Mouse (Mus musculus): ENCODE data around the gene Fra10ac1. TPM values are rescaled to one million over a fixed set of nuclear protein-coding genes. Genes with fewer than 3 reads are reported as not detected.

Gene Fra10ac1
- polyA plus RNA-seq, 1 experiment from 2014 or later = 38.9 TPM

DNA sequence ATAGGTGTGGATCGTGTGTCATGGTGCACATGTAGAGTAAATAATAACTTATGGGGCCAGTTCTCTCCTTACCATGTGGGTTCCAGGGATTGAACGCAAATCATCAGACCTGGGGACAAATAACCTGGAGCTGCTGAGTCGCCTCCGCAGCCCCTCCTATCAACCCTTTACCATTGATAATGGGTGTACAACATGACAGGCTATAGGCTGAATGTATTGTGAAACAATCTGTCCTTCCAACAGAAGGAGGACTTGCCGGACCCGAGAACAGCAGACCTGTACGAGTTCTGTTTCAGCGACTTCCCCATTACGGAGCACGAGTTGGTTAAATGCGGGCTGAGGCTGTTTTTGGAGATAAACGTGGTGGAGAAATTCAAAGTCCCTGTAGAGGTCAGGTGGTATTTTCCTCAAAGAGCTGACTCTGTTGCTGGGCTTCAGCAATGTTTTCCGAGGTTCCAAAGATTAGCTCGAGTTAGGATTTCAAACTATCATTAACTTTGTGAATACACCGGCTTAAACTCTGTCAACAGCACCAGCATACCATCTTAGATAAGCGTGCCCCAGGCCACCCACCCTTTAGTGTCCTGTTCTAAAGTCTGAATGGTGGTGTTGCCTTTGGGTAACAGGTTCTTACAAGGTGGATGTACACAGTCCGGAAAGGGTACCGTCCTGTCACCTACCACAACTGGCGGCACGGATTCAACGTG lies 62.2 kb downstream of the Fra10ac1 start:
- Histone ChIP-seq H3K4me3 (ENCODE audit: low read depth, low read length) (no peak overlapping the region), H3K4me2 (ENCODE audit: low read length) (no peak overlapping the region), H3K27ac (ENCODE audit: low read depth, low read length) (no peak overlapping the region), H3K27me3 (replicated peaks; ENCODE audit: control insufficient read depth, insufficient read depth, low read length) (no peaks in the 10 kb centered on the region), H3K36me3 (ENCODE audit: control insufficient read depth, insufficient read depth, low read length) (no peaks in the 10 kb centered on the region), H3K9me3 (replicated peaks; ENCODE audit: control insufficient read depth, low read length) (no peaks in the 10 kb centered on the region), H3K4me1 (ENCODE audit: control insufficient read depth, insufficient read depth, low read length) (no peaks in the 10 kb centered on the region), H3K9ac (ENCODE audit: low read length) (no peak overlapping the region)
- no peak for DNase-seq (ENCODE audit: low spot score)
- WGBS = 92% methylated on average over 21 of the region's 21 CpGs
- ATAC-seq = no peak

DNA sequence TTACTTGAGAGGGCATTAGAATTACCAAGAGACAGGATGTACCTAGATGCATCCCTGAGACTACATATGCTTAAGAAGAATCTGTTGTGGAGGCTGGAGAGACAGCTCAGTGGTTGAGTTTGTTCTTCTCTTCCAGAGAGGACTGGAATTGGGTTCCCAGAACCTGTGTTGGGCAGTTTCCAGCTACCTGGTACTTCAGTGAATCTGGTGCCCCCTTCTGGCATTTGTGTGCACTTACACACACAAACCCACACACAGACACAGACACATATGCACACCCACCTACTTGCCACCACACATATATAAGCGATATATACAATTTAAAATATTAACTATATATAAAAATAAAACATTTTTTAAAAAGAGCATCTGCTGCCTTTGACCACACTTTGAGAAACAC lies 67.7 kb downstream of the Fra10ac1 start:
- ATAC-seq (no peak), DNase-seq (ENCODE audit: low spot score) (no peak)
- Histone ChIP-seq H3K4me1 (ENCODE audit: control insufficient read depth, insufficient read depth, low read length) (no peaks in the 10 kb centered on the region), H3K36me3 (ENCODE audit: control insufficient read depth, insufficient read depth, low read length) (no peaks in the 10 kb centered on the region), H3K27me3 (replicated peaks; ENCODE audit: control insufficient read depth, insufficient read depth, low read length) (no peaks in the 10 kb centered on the region), H3K27ac (ENCODE audit: low read depth, low read length) (no peak overlapping the region), H3K4me2 (ENCODE audit: low read length) (no peak overlapping the region), H3K9ac (ENCODE audit: low read length) (no peak overlapping the region), H3K9me3 (replicated peaks; ENCODE audit: control insufficient read depth, low read length) (no peaks in the 10 kb centered on the region), H3K4me3 (ENCODE audit: low read depth, low read length) (no peak overlapping the region)
- WGBS = 95% methylated on average over 1 of the region's 1 CpGs

DNA sequence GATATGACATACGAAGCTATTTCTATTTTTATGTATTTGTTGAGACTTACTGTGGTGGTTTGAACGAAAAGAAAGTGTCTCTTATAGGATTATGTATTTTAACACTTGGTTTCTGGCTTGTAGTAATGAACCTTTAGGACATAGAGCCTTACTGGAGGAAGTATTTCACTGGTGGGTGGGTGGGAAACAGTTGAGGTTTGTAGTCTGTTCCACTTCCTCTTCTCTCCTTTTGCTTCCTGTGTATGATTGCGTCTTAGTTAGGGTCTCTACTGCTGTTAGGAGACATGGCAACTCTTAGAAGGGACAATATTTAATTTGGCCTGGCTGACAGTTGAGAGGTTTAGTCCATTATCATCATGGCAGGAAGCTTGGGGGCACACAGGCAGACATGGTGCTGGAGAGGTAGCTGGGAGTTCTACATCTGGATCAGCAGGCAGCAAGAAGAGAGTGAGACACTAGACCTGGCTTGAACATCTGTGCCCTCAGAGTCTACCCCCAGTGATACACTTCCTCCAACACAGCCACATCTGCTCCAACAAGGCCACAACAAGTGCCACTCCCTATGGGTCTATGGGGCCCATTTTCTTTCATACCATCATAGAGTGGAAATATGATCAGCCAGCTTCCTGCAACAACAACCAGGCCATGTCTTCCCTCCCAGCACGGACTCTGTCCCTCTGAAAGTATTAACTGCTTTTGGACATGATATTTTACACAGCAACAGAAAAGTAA lies 80.2 kb downstream of the Fra10ac1 start:
- no peak overlapping the region for H3K4me3 ChIP-seq (ENCODE audit: low read depth, low read length)
- H3K36me3 ChIP-seq (ENCODE audit: control insufficient read depth, insufficient read depth, low read length) = no peaks in the 10 kb centered on the region
- H3K4me1 ChIP-seq (ENCODE audit: control insufficient read depth, insufficient read depth, low read length) = no peaks in the 10 kb centered on the region
- H3K27ac ChIP-seq (ENCODE audit: low read depth, low read length) = no peak overlapping the region
- DNase-seq (ENCODE audit: low spot score) (no peak), ATAC-seq (no peak)
- H3K4me2 ChIP-seq (ENCODE audit: low read length) = no peak overlapping the region
- H3K9ac ChIP-seq (ENCODE audit: low read length) = no peak overlapping the region
- H3K27me3 ChIP-seq (replicated peaks; ENCODE audit: control insufficient read depth, insufficient read depth, low read length) = no peaks in the 10 kb centered on the region
- no peaks in the 10 kb centered on the region for H3K9me3 ChIP-seq (replicated peaks; ENCODE audit: control insufficient read depth, low read length)
- 83% methylated on average over 4 of the region's 4 CpGs for WGBS

Other genes with a start within 250 kb of the Fra10ac1 start
- gene Myof, start 180.6 kb downstream of the Fra10ac1 start, polyA plus RNA-seq (2014; fragmentation: Nextera tagmentation; extraction: Ambion mirVana) = 1.4 and 2.5 TPM in 2 replicates
- 21.2 and 21.8 TPM in 2 replicates for gene Cep55, start 169.1 kb downstream of the Fra10ac1 start, polyA plus RNA-seq (2014; fragmentation: Nextera tagmentation; extraction: Ambion mirVana)
- 0.17 TPM in 1 of 2 replicates, not detected in the other for gene Ffar4, start 127.1 kb downstream of the Fra10ac1 start, polyA plus RNA-seq (2014; fragmentation: Nextera tagmentation; extraction: Ambion mirVana)
- 1.0 and 2.9 TPM in 2 replicates for gene Rbp4, start 98.9 kb downstream of the Fra10ac1 start, polyA plus RNA-seq (2014; fragmentation: Nextera tagmentation; extraction: Ambion mirVana)
- 0.06 and 0.07 TPM in 2 replicates for gene Pde6c, start 91.4 kb downstream of the Fra10ac1 start, polyA plus RNA-seq (2014; fragmentation: Nextera tagmentation; extraction: Ambion mirVana)
- gene Lgi1, start 40.4 kb upstream of the Fra10ac1 start, polyA plus RNA-seq (2014; fragmentation: Nextera tagmentation; extraction: Ambion mirVana) = 8.8 and 13.3 TPM in 2 replicates
- 1.1 and 1.4 TPM in 2 replicates for gene Slc35g1, start 171.8 kb upstream of the Fra10ac1 start, polyA plus RNA-seq (2014; fragmentation: Nextera tagmentation; extraction: Ambion mirVana)